Mouse (Mus musculus) liver, adult 2 months (tissue): ENCODE data around the gene Ulk4.

ENCODE experiments used
- CTCF ChIP-seq: fragments of 200-500 bp; IDR thresholded peaks from 2 replicates; pipeline ENCODE4 v1.5.1; 2011; ENCODE audit warnings: low read depth, low read length, control low read depth
- POLR2A ChIP-seq: fragments of 200-500 bp; IDR thresholded peaks from 2 replicates; pipeline ENCODE4 v1.6.1; 2011; ENCODE audit warnings: low read length, control low read depth; ENCODE audit not compliant: insufficient read depth; ENCODE audit errors: extremely low read depth

DNA sequence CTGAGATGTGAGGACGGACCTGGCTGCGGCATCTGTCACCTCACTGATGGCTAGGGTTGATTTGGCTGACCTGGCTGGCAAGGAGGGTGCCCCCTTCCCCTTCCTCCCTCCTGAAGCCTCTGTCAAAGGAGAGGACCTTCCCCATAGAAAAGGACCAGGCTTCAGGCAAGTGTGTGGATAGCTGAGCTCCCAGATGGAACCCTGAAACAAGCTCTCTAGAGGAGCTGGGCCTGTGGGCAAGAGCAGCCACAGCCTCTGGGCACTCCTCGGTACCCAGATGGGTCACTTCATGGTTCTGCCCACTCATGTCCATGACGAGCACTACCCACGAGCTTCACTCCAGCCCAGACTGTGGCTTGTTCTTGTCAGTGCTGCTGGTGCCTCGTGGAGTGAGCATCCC, 34.7 kb downstream of the Ulk4 start:
- no peak for TF ChIP-seq POLR2A
- no peak for TF ChIP-seq CTCF
